In genomic region chr16:25058812-25059501, GRCm38 (mm10) we compare ENCODE assay signal across 8 mouse cellular contexts.
DNase-seq lines count a peak whose midpoint lies in the region; ATAC-seq lines count a peak whose summit lies in the region.

No protein-coding gene starts in this region.

- H3K9me3 ChIP-seq in intestine, embryonic 15.5 days, result no peaks in the 10 kb centered on the region

- peak; percentile 97 for ATAC-seq in intestine, embryonic 15.5 days
- ATAC-seq in megakaryocyte-erythroid progenitor cell, adult 5-6 weeks (replicated peaks; ENCODE audit: low FRiP score, low TSS enrichment, poor library complexity, severe bottlenecking), result peak; percentile 98

- H3K27ac ChIP-seq in intestine, embryonic 15.5 days, result peak overlapping the region; percentile 95

- peak overlapping the region; percentile 51 for H3K9ac ChIP-seq in intestine, embryonic 15.5 days

- intact Hi-C loops in left cerebral cortex, postnatal 14 days (cut with DNase I), result loop anchor here (2.0 kb wide), 1 partner anchor 776 kb away; no protein-coding TSS in a partner anchor

- 1% methylated on average over 36 of the region's 36 CpGs for WGBS in intestine, embryonic 15.5 days

- peaks cover 9% of the 10 kb centered on the region for H3K4me1 ChIP-seq in intestine, embryonic 15.5 days (replicated peaks)

- H3K27me3 ChIP-seq in intestine, embryonic 15.5 days (replicated peaks), result no peaks in the 10 kb centered on the region

- H3K36me3 ChIP-seq in intestine, embryonic 15.5 days, result no peaks in the 10 kb centered on the region

- peak overlapping the region; percentile 67 for H3K4me2 ChIP-seq in intestine, embryonic 15.5 days (replicated peaks)

- peak; percentile 93 to 94 for DNase-seq in adrenal gland, adult 18-20 months (ENCODE audit: low spot score in 2 of 2)
- peak; percentile 93 for DNase-seq in embryo, embryonic 11 days
- peak; percentile 84 to 96 for DNase-seq in gastrocnemius, postnatal 4 days (ENCODE audit: low spot score in 2 of 2)
- DNase-seq in left cerebral cortex, postnatal 14 days (ENCODE audit: low spot score in 2 of 2), result peak; percentile 94 to 99
- DNase-seq in right cerebral cortex, postnatal 25 days, result peak; percentile 87
- peak; percentile 95 to 97 for DNase-seq in urinary bladder, postnatal 36 days (ENCODE audit: low spot score in 2 of 2)

- H3K4me3 ChIP-seq in intestine, embryonic 15.5 days (replicated peaks), result peak overlapping the region; percentile 57

Comparison
In these comparisons a context has a peak if more than half of its experiments do, and no peak if none do; other contexts are left out.
1. Peak in every context shown above with its lines: DNase-seq, ATAC-seq, H3K4me3 ChIP-seq and H3K27ac ChIP-seq.